8 mouse cellular contexts compared by ENCODE assay signal in genomic region chr6:120039668-120040556, GRCm38 (mm10). TPM values are rescaled to one million over a fixed set of nuclear protein-coding genes. Genes with fewer than 3 reads are reported as not detected.
DNase-seq lines count a peak whose midpoint lies in the region; ATAC-seq lines count a peak whose summit lies in the region.

No protein-coding gene starts in this region.

- peak overlapping the region; percentile 77 for H3K4me2 ChIP-seq in embryonic facial prominence, embryonic 12.5 days (replicated peaks)
- H3K4me2 ChIP-seq in midbrain, embryonic 12.5 days (replicated peaks), result peak overlapping the region; percentile 74

- DNase-seq in cerebellum, adult 11 months, result peak; percentile 60
- peak; percentile 89 to 91 for DNase-seq in heart, adult 18-20 months
- DNase-seq in kidney, adult 18-20 months, result peak; percentile 81
- DNase-seq in limb, embryonic 10.5 days (ENCODE audit: low spot score), result peak; percentile 78
- DNase-seq in skeletal muscle tissue, adult 2 months (ENCODE audit: low read depth, low spot score), result peak; percentile 87

- H3K4me1 ChIP-seq in embryonic facial prominence, embryonic 12.5 days, result peaks cover 7% of the 10 kb centered on the region
- H3K4me1 ChIP-seq in limb, embryonic 10.5 days, result peaks cover 16% of the 10 kb centered on the region
- peaks cover 15% of the 10 kb centered on the region for H3K4me1 ChIP-seq in midbrain, embryonic 12.5 days

- no peaks in the 10 kb centered on the region for H3K27me3 ChIP-seq in embryonic facial prominence, embryonic 12.5 days
- H3K27me3 ChIP-seq in limb, embryonic 10.5 days (ENCODE audit: low read depth, poor library complexity, severe bottlenecking), result no peaks in the 10 kb centered on the region
- H3K27me3 ChIP-seq in midbrain, embryonic 12.5 days, result no peaks in the 10 kb centered on the region

- 3% methylated on average over 24 of the region's 24 CpGs for WGBS in embryonic facial prominence, embryonic 12.5 days
- 3% methylated on average over 24 of the region's 24 CpGs for WGBS in limb, embryonic 10.5 days
- 1% methylated on average over 24 of the region's 24 CpGs for WGBS in midbrain, embryonic 12.5 days

- no peaks in the 10 kb centered on the region for H3K36me3 ChIP-seq in embryonic facial prominence, embryonic 12.5 days
- H3K36me3 ChIP-seq in limb, embryonic 10.5 days, result peaks cover 3% of the 10 kb centered on the region
- H3K36me3 ChIP-seq in midbrain, embryonic 12.5 days, result no peaks in the 10 kb centered on the region

- peak overlapping the region; percentile 99; the same call in 1 of the 2 replicates for H3K27ac ChIP-seq in embryonic facial prominence, embryonic 12.5 days
- H3K27ac ChIP-seq in limb, embryonic 10.5 days, result peak overlapping the region; percentile 95
- H3K27ac ChIP-seq in midbrain, embryonic 12.5 days (replicated peaks), result no peak overlapping the region

- no peak for ATAC-seq in cerebellum, adult (ENCODE audit: insufficient number of reproducible peaks, low FRiP score, low TSS enrichment)
- ATAC-seq in embryonic facial prominence, embryonic 12.5 days (ENCODE audit: insufficient number of reproducible peaks, insufficient read depth, low FRiP score, low TSS enrichment), result no peak
- ATAC-seq in midbrain, embryonic 12.5 days (ENCODE audit: low FRiP score, low read depth), result no peak

- no peaks in the 10 kb centered on the region for H3K9me3 ChIP-seq in embryonic facial prominence, embryonic 12.5 days
- no peaks in the 10 kb centered on the region for H3K9me3 ChIP-seq in limb, embryonic 10.5 days (replicated peaks)
- no peaks in the 10 kb centered on the region for H3K9me3 ChIP-seq in midbrain, embryonic 12.5 days

- H3K4me3 ChIP-seq in embryonic facial prominence, embryonic 12.5 days, result peak overlapping the region; percentile 77
- H3K4me3 ChIP-seq in limb, embryonic 10.5 days, result peak overlapping the region; percentile 95
- H3K4me3 ChIP-seq in midbrain, embryonic 12.5 days, result peak overlapping the region; percentile 96

- H3K9ac ChIP-seq in embryonic facial prominence, embryonic 12.5 days, result peak overlapping the region; percentile 42; the same call in 1 of the 2 replicates
- H3K9ac ChIP-seq in midbrain, embryonic 12.5 days (replicated peaks), result no peak overlapping the region; the same call in 1 of the 2 replicates

RNA-seq across cellular contexts. Expression of gene Wnk1, which starts 1.4 kb away (rescaled TPM):
- polyA plus RNA-seq in embryonic facial prominence, embryonic 12.5 days (2016; fragmentation: Nextera tagmentation; extraction: Ambion mirVana), result 58.9 and 60.3 TPM in 2 replicates
- 100 to 1,000 TPM; 416 to 419 TPM for total RNA-seq in heart, adult 18-20 months (2021)
- 40.5 and 43.9 TPM in 2 replicates for polyA plus RNA-seq in limb, embryonic 10.5 days (2016; fragmentation: Nextera tagmentation; extraction: Ambion mirVana)
- 72.9 and 76.9 TPM in 2 replicates for polyA plus RNA-seq in midbrain, embryonic 12.5 days (2016; fragmentation: Nextera tagmentation; extraction: Ambion mirVana)

RNA-seq across cellular contexts. Expression of gene Ninj2, which starts 53.2 kb away (rescaled TPM):
- polyA plus RNA-seq in embryonic facial prominence, embryonic 12.5 days (2016; fragmentation: Nextera tagmentation; extraction: Ambion mirVana), result not detected in 2 replicates
- total RNA-seq in heart, adult 18-20 months (2021), result not detected
- 0.31 TPM in 1 of 2 replicates, not detected in the other for polyA plus RNA-seq in limb, embryonic 10.5 days (2016; fragmentation: Nextera tagmentation; extraction: Ambion mirVana)
- polyA plus RNA-seq in midbrain, embryonic 12.5 days (2016; fragmentation: Nextera tagmentation; extraction: Ambion mirVana), result not detected in 2 replicates
